Mouse (Mus musculus): ENCODE results near the gene Prdm4. TPM values are rescaled to one million over a fixed set of nuclear protein-coding genes. Genes with fewer than 3 reads are reported as not detected.

The Prdm4 gene
- polyA plus RNA-seq, 1 experiment from 2014 or later: 16.4 TPM

DNA sequence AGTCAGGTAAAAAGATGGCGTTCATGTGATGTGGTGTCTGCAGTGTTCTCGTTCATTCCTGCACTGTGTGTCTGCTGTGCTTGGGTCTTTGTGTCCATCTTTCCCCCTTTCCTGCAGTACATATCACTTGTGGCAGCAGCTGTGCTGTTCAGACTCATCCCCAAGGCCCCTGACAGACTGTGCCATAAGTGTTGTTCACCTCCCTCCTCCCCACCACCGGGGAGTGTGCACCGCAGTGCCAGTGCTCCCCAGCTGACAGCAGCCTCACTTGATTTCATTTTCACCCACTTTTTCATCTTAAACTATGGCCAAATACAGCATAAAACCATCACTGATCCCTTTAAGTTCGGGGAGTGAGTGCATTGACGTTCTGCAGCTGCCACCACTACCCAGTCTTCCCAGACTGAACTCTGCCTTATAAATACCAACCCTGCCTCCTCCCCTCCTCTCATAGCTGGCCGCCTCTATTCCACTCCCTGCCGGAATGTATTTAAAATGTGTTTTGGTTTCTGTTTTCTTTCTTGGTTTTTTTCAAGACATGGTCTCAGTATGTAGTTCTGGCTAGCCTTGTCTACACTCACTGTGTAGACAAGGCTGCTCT, 37.0 kb downstream of the Prdm4 start:
- no peak for ATAC-seq (replicated peaks; ENCODE audit: low FRiP score)

GRCm38 (mm10) chr10:85875812-85876211, 41.1 kb downstream of the Prdm4 start:
- Histone ChIP-seq H3K9ac (ENCODE audit: low read depth, low read length) (no peak overlapping the region), H3K4me3 (ENCODE audit: low read depth, low read length) (no peak overlapping the region), H3K36me3 (ENCODE audit: control insufficient read depth, insufficient read depth, low read length) (peaks cover 35% of the 10 kb centered on the region), H3K9me3 (ENCODE audit: control insufficient read depth, low read length) (no peaks in the 10 kb centered on the region), H3K27ac (ENCODE audit: low read depth, low read length) (no peak overlapping the region), H3K4me1 (replicated peaks; ENCODE audit: control insufficient read depth, insufficient read depth, low read length) (peaks cover 8% of the 10 kb centered on the region), H3K27me3 (replicated peaks; ENCODE audit: control insufficient read depth, insufficient read depth, low read length) (no peaks in the 10 kb centered on the region), H3K4me2 (no peak overlapping the region)
- ATAC-seq (replicated peaks; ENCODE audit: low FRiP score): no peak
- DNase-seq (ENCODE audit: low spot score): no peak
- WGBS: 93% methylated on average over 5 of the region's 5 CpGs

More for the DNA sequence above, 37.0 kb downstream of the Prdm4 start:
- WGBS: 90% methylated on average over 8 of the region's 8 CpGs
- H3K27me3 ChIP-seq (replicated peaks; ENCODE audit: control insufficient read depth, insufficient read depth, low read length): no peaks in the 10 kb centered on the region
- no peak overlapping the region for H3K9ac ChIP-seq (ENCODE audit: low read depth, low read length)
- H3K4me1 ChIP-seq (replicated peaks; ENCODE audit: control insufficient read depth, insufficient read depth, low read length): no peaks in the 10 kb centered on the region
- H3K36me3 ChIP-seq (ENCODE audit: control insufficient read depth, insufficient read depth, low read length): peaks cover 36% of the 10 kb centered on the region
- H3K9me3 ChIP-seq (ENCODE audit: control insufficient read depth, low read length): no peaks in the 10 kb centered on the region
- no peak overlapping the region for H3K4me2 ChIP-seq
- H3K4me3 ChIP-seq (ENCODE audit: low read depth, low read length): no peak overlapping the region
- no peak overlapping the region for H3K27ac ChIP-seq (ENCODE audit: low read depth, low read length)
- DNase-seq (ENCODE audit: low spot score): no peak

DNA sequence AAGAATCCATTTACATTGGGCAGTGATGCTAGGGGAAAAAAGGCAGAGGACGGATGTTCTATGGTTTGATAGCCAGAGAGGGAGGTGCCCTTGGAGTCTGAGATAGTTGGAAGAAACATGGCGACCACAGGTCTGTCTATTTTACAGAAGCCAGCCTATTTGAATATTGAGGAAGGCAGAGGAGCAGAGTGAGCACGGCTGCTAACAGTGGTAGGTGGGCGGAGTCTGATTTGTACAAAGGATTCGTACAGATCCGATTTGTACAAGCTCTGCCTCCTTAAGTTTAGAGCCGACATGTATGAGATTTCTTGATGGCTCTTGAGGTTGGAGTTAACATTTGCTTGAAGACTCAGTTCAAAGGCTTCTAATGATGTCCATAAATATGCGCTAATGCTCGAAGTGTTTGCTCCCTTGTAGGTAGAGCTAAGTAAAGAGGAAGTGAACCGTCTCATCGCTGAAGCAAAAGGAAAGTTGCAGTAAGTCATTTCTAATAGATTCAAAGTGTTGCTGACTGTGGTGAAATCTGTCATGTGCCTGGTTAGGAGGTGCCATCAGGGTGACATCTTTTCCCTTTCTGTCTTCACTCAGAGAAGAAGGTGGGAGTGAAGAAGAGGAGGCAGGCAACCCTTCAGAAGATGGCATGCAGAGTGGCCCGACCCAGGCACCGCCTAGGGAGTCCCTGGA, 42.9 kb downstream of the Prdm4 start:
- ATAC-seq (replicated peaks; ENCODE audit: low FRiP score) (no peak), DNase-seq (ENCODE audit: low spot score) (no peak)
- Histone ChIP-seq H3K36me3 (ENCODE audit: control insufficient read depth, insufficient read depth, low read length) (peaks cover 22% of the 10 kb centered on the region), H3K9ac (ENCODE audit: low read depth, low read length) (no peak overlapping the region), H3K27me3 (replicated peaks; ENCODE audit: control insufficient read depth, insufficient read depth, low read length) (no peaks in the 10 kb centered on the region), H3K4me2 (no peak overlapping the region), H3K4me1 (replicated peaks; ENCODE audit: control insufficient read depth, insufficient read depth, low read length) (peaks cover 8% of the 10 kb centered on the region), H3K4me3 (ENCODE audit: low read depth, low read length) (no peak overlapping the region), H3K27ac (ENCODE audit: low read depth, low read length) (no peak overlapping the region), H3K9me3 (ENCODE audit: control insufficient read depth, low read length) (no peaks in the 10 kb centered on the region)
- WGBS: 88% methylated on average over 13 of the region's 13 CpGs

DNA sequence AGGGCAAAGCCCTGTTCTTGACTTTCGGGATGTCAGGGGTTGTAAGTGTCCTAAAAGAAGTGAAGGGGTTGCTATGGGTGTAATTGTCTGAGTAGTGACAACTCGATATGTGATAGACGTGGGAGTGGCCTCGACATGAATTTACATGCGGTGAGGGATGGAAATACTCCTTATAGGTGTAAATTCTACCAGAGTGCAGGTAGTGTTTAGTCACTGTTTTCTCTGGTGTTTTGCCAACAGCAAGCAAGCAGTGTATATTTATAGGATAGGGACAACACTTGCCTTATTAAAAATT, 44.5 kb downstream of the Prdm4 start:
- H3K27me3 ChIP-seq (replicated peaks; ENCODE audit: control insufficient read depth, insufficient read depth, low read length): no peaks in the 10 kb centered on the region
- peak overlapping the region; percentile 97 for H3K4me3 ChIP-seq (ENCODE audit: low read depth, low read length)
- WGBS: 3% methylated on average over 5 of the region's 5 CpGs
- H3K27ac ChIP-seq (ENCODE audit: low read depth, low read length): peak overlapping the region; percentile 74; the same call in 1 of the 2 replicates
- DNase-seq (ENCODE audit: low spot score) (no peak), ATAC-seq (replicated peaks; ENCODE audit: low FRiP score) (peak; percentile 58)
- H3K4me2 ChIP-seq: peak overlapping the region; percentile 84
- H3K9me3 ChIP-seq (ENCODE audit: control insufficient read depth, low read length): no peaks in the 10 kb centered on the region
- peak overlapping the region; percentile 86 for H3K9ac ChIP-seq (ENCODE audit: low read depth, low read length)
- H3K36me3 ChIP-seq (ENCODE audit: control insufficient read depth, insufficient read depth, low read length): peaks cover 18% of the 10 kb centered on the region
- peaks cover 8% of the 10 kb centered on the region for H3K4me1 ChIP-seq (replicated peaks; ENCODE audit: control insufficient read depth, insufficient read depth, low read length)

DNA sequence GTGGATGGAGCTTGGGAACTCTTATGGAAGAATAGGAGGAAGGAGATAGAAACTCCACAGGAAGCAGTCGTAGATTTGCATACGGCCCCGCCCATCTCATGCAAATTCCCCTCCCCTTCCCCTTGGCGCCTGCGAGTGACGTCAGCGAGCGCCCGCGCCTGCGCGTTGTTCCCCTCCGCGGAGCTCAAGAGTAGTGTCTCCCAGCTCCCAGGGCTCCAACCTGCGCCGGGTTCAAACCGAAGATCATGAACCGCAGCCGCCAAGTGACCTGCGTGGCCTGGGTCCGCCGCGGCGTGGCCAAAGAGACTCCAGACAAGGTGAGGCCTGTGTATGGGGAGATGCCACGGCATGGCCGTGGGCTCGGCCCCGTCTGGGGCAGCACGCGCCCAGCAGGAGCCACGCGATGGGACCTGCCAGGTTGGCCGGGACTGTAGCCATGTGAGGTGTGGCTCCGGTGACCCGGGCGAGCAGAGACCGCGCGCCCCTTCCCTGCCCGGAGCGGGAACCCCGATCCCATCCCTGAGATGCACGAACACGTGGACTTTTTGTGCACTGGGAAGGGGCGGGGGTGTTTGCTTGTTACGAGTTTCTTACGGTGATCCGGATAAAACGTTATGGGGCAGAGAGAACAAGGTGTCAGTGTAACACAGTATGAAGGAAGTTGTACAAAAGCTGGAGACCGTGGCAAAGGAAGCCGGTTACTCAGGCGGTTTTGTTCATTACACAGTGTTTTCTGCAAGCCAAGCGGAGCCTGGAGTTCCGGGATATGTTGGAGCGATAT, 45.1 kb downstream of the Prdm4 start:
- Histone ChIP-seq H3K36me3 (ENCODE audit: control insufficient read depth, insufficient read depth, low read length) (peaks cover 18% of the 10 kb centered on the region), H3K9ac (ENCODE audit: low read depth, low read length) (peak overlapping the region; percentile 86), H3K4me2 (peak overlapping the region; percentile 84), H3K27ac (ENCODE audit: low read depth, low read length) (peak overlapping the region; percentile 74), H3K9me3 (ENCODE audit: control insufficient read depth, low read length) (no peaks in the 10 kb centered on the region), H3K27me3 (replicated peaks; ENCODE audit: control insufficient read depth, insufficient read depth, low read length) (no peaks in the 10 kb centered on the region), H3K4me3 (ENCODE audit: low read depth, low read length) (peak overlapping the region; percentile 97), H3K4me1 (replicated peaks; ENCODE audit: control insufficient read depth, insufficient read depth, low read length) (peaks cover 8% of the 10 kb centered on the region)
- under 1% methylated on average over 45 of the region's 55 CpGs for WGBS
- DNase-seq (ENCODE audit: low spot score): peak; percentile 94
- ATAC-seq (replicated peaks; ENCODE audit: low FRiP score): peak; percentile 92

- Histone ChIP-seq H3K4me2 (no peak overlapping the region), H3K4me3 (ENCODE audit: low read depth, low read length) (no peak overlapping the region), H3K4me1 (replicated peaks; ENCODE audit: control insufficient read depth, insufficient read depth, low read length) (no peaks in the 10 kb centered on the region), H3K27ac (ENCODE audit: low read depth, low read length) (no peak overlapping the region), H3K9ac (ENCODE audit: low read depth, low read length) (no peak overlapping the region), H3K27me3 (replicated peaks; ENCODE audit: control insufficient read depth, insufficient read depth, low read length) (no peaks in the 10 kb centered on the region), H3K9me3 (ENCODE audit: control insufficient read depth, low read length) (no peaks in the 10 kb centered on the region), H3K36me3 (ENCODE audit: control insufficient read depth, insufficient read depth, low read length) (no peaks in the 10 kb centered on the region)
- DNase-seq (ENCODE audit: low spot score) (no peak), ATAC-seq (replicated peaks; ENCODE audit: low FRiP score) (no peak)
- 61% methylated on average over 4 of the region's 4 CpGs for WGBS
Measured at GRCm38 (mm10) chr10:85846105-85846862, 70.7 kb downstream of the Prdm4 start.

Other genes starting within 250 kb of the Prdm4 start
- gene Pwp1, start 87.6 kb downstream of the Prdm4 start, polyA plus RNA-seq (2014; fragmentation: Nextera tagmentation; extraction: Ambion mirVana): 87.8 and 99.2 TPM in 2 replicates
- 0.17 TPM in 1 of 2 replicates, not detected in the other for gene Ascl4, start 10.5 kb upstream of the Prdm4 start, polyA plus RNA-seq (2014; fragmentation: Nextera tagmentation; extraction: Ambion mirVana)
- gene Rtcb, start 40.7 kb upstream of the Prdm4 start, polyA plus RNA-seq (2014; fragmentation: Nextera tagmentation; extraction: Ambion mirVana): 161 and 175 TPM in 2 replicates
- gene Bpifc, start 94.8 kb upstream of the Prdm4 start, polyA plus RNA-seq (2014; fragmentation: Nextera tagmentation; extraction: Ambion mirVana): not detected in 2 replicates
- 52.2 and 56.3 TPM in 2 replicates for gene Fbxo7, start 104.8 kb upstream of the Prdm4 start, polyA plus RNA-seq (2014; fragmentation: Nextera tagmentation; extraction: Ambion mirVana)

All from liver, embryonic 11.5 days (tissue).